Mouse (Mus musculus): ENCODE results near the gene Zfp36l1. TPM values are rescaled to one million over a fixed set of nuclear protein-coding genes. Genes with fewer than 3 reads are reported as not detected.
A peak's percentile ranks its signal among the peaks of the same experiment; 100 is the strongest.

The Zfp36l1 gene
- polyA plus RNA-seq, 1 experiment from 2014 or later, result 145 TPM

- WGBS, result 82% methylated on average over 5 of the region's 5 CpGs
- Histone ChIP-seq H3K4me1 (ENCODE audit: control insufficient read depth, insufficient read depth, low read length) (peaks cover 18% of the 10 kb centered on the region), H3K4me3 (ENCODE audit: low read depth, low read length) (no peak overlapping the region), H3K4me2 (ENCODE audit: low read depth, low read length) (no peak overlapping the region), H3K27me3 (replicated peaks; ENCODE audit: control insufficient read depth, insufficient read depth, low read length) (no peaks in the 10 kb centered on the region), H3K9ac (ENCODE audit: low read depth, low read length) (no peak overlapping the region), H3K27ac (replicated peaks; ENCODE audit: low read depth, low read length) (no peak overlapping the region), H3K9me3 (ENCODE audit: control insufficient read depth, low read length) (0 out of 2 replicates have a peak, but pooled peaks cover 2% of the 10 kb centered on the region), H3K36me3 (ENCODE audit: control insufficient read depth, insufficient read depth, low read length) (peaks cover 13% of the 10 kb centered on the region; the same call in 1 of the 2 replicates)
- DNase-seq (ENCODE audit: low spot score), result no peak
- no peak for ATAC-seq (ENCODE audit: low read depth)
Measured at GRCm38 (mm10) chr12:80125316-80125715, 12.5 kb upstream of the Zfp36l1 start.

- Histone ChIP-seq H3K4me3 (ENCODE audit: low read depth, low read length) (no peak overlapping the region), H3K9ac (ENCODE audit: low read depth, low read length) (no peak overlapping the region), H3K4me2 (ENCODE audit: low read depth, low read length) (no peak overlapping the region), H3K4me1 (ENCODE audit: control insufficient read depth, insufficient read depth, low read length) (peaks cover 13% of the 10 kb centered on the region), H3K27ac (replicated peaks; ENCODE audit: low read depth, low read length) (no peak overlapping the region), H3K27me3 (replicated peaks; ENCODE audit: control insufficient read depth, insufficient read depth, low read length) (no peaks in the 10 kb centered on the region), H3K36me3 (ENCODE audit: control insufficient read depth, insufficient read depth, low read length) (peaks cover 14% of the 10 kb centered on the region; the same call in 1 of the 2 replicates), H3K9me3 (ENCODE audit: control insufficient read depth, low read length) (0 out of 2 replicates have a peak, but pooled peaks cover 2% of the 10 kb centered on the region)
- ATAC-seq (ENCODE audit: low read depth), result no peak
- no peak for DNase-seq (ENCODE audit: low spot score)
- 77% methylated on average over 3 of the region's 3 CpGs for WGBS
Measured at GRCm38 (mm10) chr12:80124756-80125155, 11.9 kb upstream of the Zfp36l1 start.

- Histone ChIP-seq H3K9me3 (ENCODE audit: control insufficient read depth, low read length) (0 out of 2 replicates have a peak, but pooled peaks cover 2% of the 10 kb centered on the region), H3K4me1 (ENCODE audit: control insufficient read depth, insufficient read depth, low read length) (peaks cover 9% of the 10 kb centered on the region), H3K4me2 (ENCODE audit: low read depth, low read length) (no peak overlapping the region), H3K36me3 (ENCODE audit: control insufficient read depth, insufficient read depth, low read length) (peaks cover 14% of the 10 kb centered on the region; the same call in 1 of the 2 replicates), H3K27ac (replicated peaks; ENCODE audit: low read depth, low read length) (0 out of 2 replicates have a peak overlapping the region, but pooled peaks have one; percentile 10), H3K27me3 (replicated peaks; ENCODE audit: control insufficient read depth, insufficient read depth, low read length) (no peaks in the 10 kb centered on the region), H3K4me3 (ENCODE audit: low read depth, low read length) (no peak overlapping the region), H3K9ac (ENCODE audit: low read depth, low read length) (no peak overlapping the region)
- DNase-seq (ENCODE audit: low spot score), result no peak
- 76% methylated on average over 2 of the region's 3 CpGs for WGBS
- no peak for ATAC-seq (ENCODE audit: low read depth)
Measured at GRCm38 (mm10) chr12:80124211-80124610, 11.4 kb upstream of the Zfp36l1 start.

- H3K4me2 ChIP-seq (ENCODE audit: low read depth, low read length), result no peak overlapping the region
- 0 out of 2 replicates have a peak, but pooled peaks cover 2% of the 10 kb centered on the region for H3K9me3 ChIP-seq (ENCODE audit: control insufficient read depth, low read length)
- no peak overlapping the region for H3K9ac ChIP-seq (ENCODE audit: low read depth, low read length)
- WGBS, result 34% methylated on average over 4 of the region's 4 CpGs
- DNase-seq (ENCODE audit: low spot score) (peak; percentile 84), ATAC-seq (ENCODE audit: low read depth) (peak; percentile 86)
- no peaks in the 10 kb centered on the region for H3K27me3 ChIP-seq (replicated peaks; ENCODE audit: control insufficient read depth, insufficient read depth, low read length)
- H3K36me3 ChIP-seq (ENCODE audit: control insufficient read depth, insufficient read depth, low read length), result peaks cover 14% of the 10 kb centered on the region; the same call in 1 of the 2 replicates
- H3K4me1 ChIP-seq (ENCODE audit: control insufficient read depth, insufficient read depth, low read length), result peaks cover 9% of the 10 kb centered on the region
- H3K27ac ChIP-seq (replicated peaks; ENCODE audit: low read depth, low read length), result peak overlapping the region; percentile 10; the same call in 1 of the 2 replicates
- H3K4me3 ChIP-seq (ENCODE audit: low read depth, low read length), result no peak overlapping the region
Measured at GRCm38 (mm10) chr12:80123227-80123803, 10.5 kb upstream of the Zfp36l1 start.

GRCm38 (mm10) chr12:80121438-80121837 lies 8.6 kb upstream of the Zfp36l1 start:
- Histone ChIP-seq H3K4me2 (ENCODE audit: low read depth, low read length) (no peak overlapping the region), H3K4me1 (ENCODE audit: control insufficient read depth, insufficient read depth, low read length) (peaks cover 13% of the 10 kb centered on the region), H3K9me3 (ENCODE audit: control insufficient read depth, low read length) (0 out of 2 replicates have a peak, but pooled peaks cover 2% of the 10 kb centered on the region), H3K9ac (ENCODE audit: low read depth, low read length) (no peak overlapping the region), H3K4me3 (ENCODE audit: low read depth, low read length) (no peak overlapping the region), H3K27me3 (replicated peaks; ENCODE audit: control insufficient read depth, insufficient read depth, low read length) (no peaks in the 10 kb centered on the region), H3K27ac (replicated peaks; ENCODE audit: low read depth, low read length) (no peak overlapping the region), H3K36me3 (ENCODE audit: control insufficient read depth, insufficient read depth, low read length) (peaks cover 14% of the 10 kb centered on the region; the same call in 1 of the 2 replicates)
- ATAC-seq (ENCODE audit: low read depth), result no peak
- WGBS, result 64% methylated on average over 1 of the region's 1 CpGs
- DNase-seq (ENCODE audit: low spot score), result no peak

- H3K9ac ChIP-seq (ENCODE audit: low read depth, low read length), result no peak overlapping the region
- ATAC-seq (ENCODE audit: low read depth) (no peak), DNase-seq (ENCODE audit: low spot score) (no peak)
- H3K4me2 ChIP-seq (ENCODE audit: low read depth, low read length), result no peak overlapping the region
- 0 out of 2 replicates have a peak, but pooled peaks cover 2% of the 10 kb centered on the region for H3K9me3 ChIP-seq (ENCODE audit: control insufficient read depth, low read length)
- peaks cover 7% of the 10 kb centered on the region; the same call in 1 of the 2 replicates for H3K36me3 ChIP-seq (ENCODE audit: control insufficient read depth, insufficient read depth, low read length)
- no peak overlapping the region for H3K4me3 ChIP-seq (ENCODE audit: low read depth, low read length)
- WGBS, result 74% methylated on average over 1 of the region's 1 CpGs
- H3K4me1 ChIP-seq (ENCODE audit: control insufficient read depth, insufficient read depth, low read length), result peaks cover 17% of the 10 kb centered on the region
- H3K27me3 ChIP-seq (replicated peaks; ENCODE audit: control insufficient read depth, insufficient read depth, low read length), result no peaks in the 10 kb centered on the region
- H3K27ac ChIP-seq (replicated peaks; ENCODE audit: low read depth, low read length), result no peak overlapping the region
Measured at GRCm38 (mm10) chr12:80118588-80118987, 5.8 kb upstream of the Zfp36l1 start.

GRCm38 (mm10) chr12:80116206-80117112 lies 3.6 kb upstream of the Zfp36l1 start:
- Histone ChIP-seq H3K27ac (replicated peaks; ENCODE audit: low read depth, low read length) (peak overlapping the region; percentile 99), H3K4me2 (ENCODE audit: low read depth, low read length) (peak overlapping the region; percentile 87), H3K36me3 (ENCODE audit: control insufficient read depth, insufficient read depth, low read length) (peaks cover 7% of the 10 kb centered on the region; the same call in 1 of the 2 replicates), H3K4me3 (ENCODE audit: low read depth, low read length) (peak overlapping the region; percentile 82), H3K9me3 (ENCODE audit: control insufficient read depth, low read length) (0 out of 2 replicates have a peak, but pooled peaks cover 2% of the 10 kb centered on the region), H3K27me3 (replicated peaks; ENCODE audit: control insufficient read depth, insufficient read depth, low read length) (no peaks in the 10 kb centered on the region), H3K9ac (ENCODE audit: low read depth, low read length) (peak overlapping the region; percentile 88), H3K4me1 (ENCODE audit: control insufficient read depth, insufficient read depth, low read length) (peaks cover 9% of the 10 kb centered on the region; the same call in 1 of the 2 replicates)
- DNase-seq (ENCODE audit: low spot score), result no peak
- 31% methylated on average over 18 of the region's 18 CpGs for WGBS
- ATAC-seq (ENCODE audit: low read depth), result no peak

- peak overlapping the region; percentile 99 for H3K27ac ChIP-seq (replicated peaks; ENCODE audit: low read depth, low read length)
- H3K4me3 ChIP-seq (ENCODE audit: low read depth, low read length), result peak overlapping the region; percentile 82
- H3K9ac ChIP-seq (ENCODE audit: low read depth, low read length), result peak overlapping the region; percentile 88
- H3K9me3 ChIP-seq (ENCODE audit: control insufficient read depth, low read length), result 0 out of 2 replicates have a peak, but pooled peaks cover 2% of the 10 kb centered on the region
- H3K4me2 ChIP-seq (ENCODE audit: low read depth, low read length), result peak overlapping the region; percentile 87
- H3K36me3 ChIP-seq (ENCODE audit: control insufficient read depth, insufficient read depth, low read length), result peaks cover 12% of the 10 kb centered on the region; the same call in 1 of the 2 replicates
- peaks cover 9% of the 10 kb centered on the region; the same call in 1 of the 2 replicates for H3K4me1 ChIP-seq (ENCODE audit: control insufficient read depth, insufficient read depth, low read length)
- peak; percentile 2; the same call in 1 of the 2 replicates for ATAC-seq (ENCODE audit: low read depth)
- DNase-seq (ENCODE audit: low spot score), result no peak
- WGBS, result 0% methylated on average over 21 of the region's 30 CpGs
- H3K27me3 ChIP-seq (replicated peaks; ENCODE audit: control insufficient read depth, insufficient read depth, low read length), result no peaks in the 10 kb centered on the region
Measured at GRCm38 (mm10) chr12:80115863-80116194, 3.0 kb upstream of the Zfp36l1 start.
